Mouse (Mus musculus) forebrain, embryonic 12.5 days (tissue): Measurements from ENCODE around the gene Pkn2. TPM values are rescaled to one million over a fixed set of nuclear protein-coding genes. Genes with fewer than 3 reads are reported as not detected.

Source experiments
- ATAC-seq: fragments of 200-750 bp; cut with Nextera tagmentation; 2 replicates; pipeline ENCODE4 v1.8.0; 2017; ENCODE audit warnings: moderate TSS enrichment; ENCODE audit not compliant: low FRiP score
- H3K27ac ChIP-seq: fragments of 300-500 bp; sonication (generic); 2 replicates; pipeline ENCODE4 v1.5.1; 2016; ENCODE audit warnings: mild to moderate bottlenecking
- H3K27me3 ChIP-seq: fragments of 300-500 bp; sonication (generic); 2 replicates; pipeline ENCODE4 v1.6.1; 2016; ENCODE audit warnings: mild to moderate bottlenecking
- H3K36me3 ChIP-seq: fragments of 300-500 bp; sonication (generic); replicated peaks from 2 replicates; pipeline ENCODE4 v1.6.1; 2016; ENCODE audit warnings: mild to moderate bottlenecking
- H3K4me1 ChIP-seq: fragments of 300-500 bp; sonication (generic); 2 replicates; pipeline ENCODE4 v1.6.1; 2016
- H3K4me2 ChIP-seq: fragments of 300-500 bp; sonication (generic); 2 replicates; pipeline ENCODE4 v1.6.1; 2016; ENCODE audit warnings: mild to moderate bottlenecking, moderate library complexity
- H3K4me3 ChIP-seq: fragments of 300-500 bp; sonication (generic); replicated peaks from 2 replicates; pipeline ENCODE4 v1.5.1; 2016; ENCODE audit warnings: mild to moderate bottlenecking
- H3K9ac ChIP-seq: fragments of 300-500 bp; sonication (generic); 2 replicates; pipeline ENCODE4 v1.6.1; 2016; ENCODE audit warnings: mild to moderate bottlenecking
- H3K9me3 ChIP-seq: fragments of 300-500 bp; sonication (generic); 2 replicates; pipeline ENCODE4 v1.6.1; 2016
- WGBS: fragments of 180-500 bp; shearing (Covaris S2); methylation state at CpG from one replicate; pipeline ENCODE4 v1.1.7; 2016; 5-methylcytosine and 5-hydroxymethylcytosine counted together
- polyA plus RNA-seq: library from polyadenylated mRNA; unstranded; fragments of >200 nt; fragmentation: Nextera tagmentation; extraction: Ambion mirVana; gene quantifications from 2 replicates; pipeline ENCODE4 v1.2.1, GENCODE M21; 2016

Gene Pkn2
- polyA plus RNA-seq, 1 experiment from 2014 or later: 63.1 TPM

DNA sequence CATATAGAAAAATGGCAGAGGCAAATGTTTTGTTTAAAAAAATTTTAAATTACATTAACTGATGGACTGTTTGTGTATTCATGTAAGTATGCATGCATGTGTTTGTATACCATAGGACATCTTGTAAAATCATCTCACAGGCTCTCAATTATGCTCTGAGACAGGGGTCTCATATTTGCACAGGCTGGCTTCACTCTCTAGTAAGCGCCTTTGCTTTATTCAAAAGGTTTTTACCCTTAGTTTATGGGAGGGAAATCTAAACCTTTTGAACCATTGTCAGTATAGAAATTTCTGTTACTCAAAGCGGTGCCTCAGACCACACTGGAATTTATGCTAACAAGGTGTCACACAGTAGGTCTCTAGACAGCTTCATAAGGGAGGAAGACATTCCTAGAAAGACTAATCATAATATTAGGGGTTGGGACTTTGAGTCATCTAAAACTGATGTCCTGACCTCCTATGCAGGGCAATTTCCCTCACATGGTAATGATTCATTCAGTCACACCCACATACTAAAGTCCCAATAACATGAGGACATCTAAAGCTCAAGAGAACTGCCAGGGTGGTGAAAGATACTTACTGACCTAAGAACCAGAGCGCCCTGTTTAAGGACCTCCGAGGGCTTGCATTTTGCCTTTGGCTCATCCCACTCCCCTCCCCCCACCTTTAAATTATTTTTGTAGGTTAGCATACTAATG is 55.2 kb downstream of the Pkn2 start:
- no peak overlapping the region for H3K27ac ChIP-seq
- H3K27me3 ChIP-seq: no peaks in the 10 kb centered on the region
- H3K36me3 ChIP-seq: peaks cover 19% of the 10 kb centered on the region
- no peak overlapping the region for H3K4me2 ChIP-seq
- 94% methylated on average over 4 of the region's 4 CpGs for WGBS
- ATAC-seq: no peak
- H3K4me1 ChIP-seq: no peaks in the 10 kb centered on the region
- no peaks in the 10 kb centered on the region for H3K9me3 ChIP-seq
- no peak overlapping the region for H3K4me3 ChIP-seq
- H3K9ac ChIP-seq: no peak overlapping the region

DNA sequence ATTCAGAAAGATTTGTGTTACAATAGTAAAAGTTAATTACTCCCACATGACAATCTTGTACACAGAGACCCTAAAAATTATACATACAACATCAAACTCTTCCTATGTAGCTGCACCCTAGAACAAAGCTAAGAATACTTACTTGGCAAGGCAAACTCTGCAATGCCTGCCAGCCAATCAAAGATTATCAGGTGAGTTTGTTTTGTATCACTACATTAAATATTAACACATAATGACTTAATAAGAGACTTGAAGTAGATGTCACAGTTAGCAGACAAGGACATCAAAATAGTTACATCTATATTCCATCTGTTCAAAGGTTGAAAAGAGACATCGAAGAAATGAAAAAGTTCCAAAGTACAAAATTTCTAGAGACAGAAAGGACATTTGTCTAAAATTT is 58.2 kb downstream of the Pkn2 start:
- Histone ChIP-seq H3K9me3 (no peaks in the 10 kb centered on the region), H3K27ac (no peak overlapping the region), H3K4me1 (no peaks in the 10 kb centered on the region), H3K36me3 (peaks cover 20% of the 10 kb centered on the region), H3K4me3 (no peak overlapping the region), H3K27me3 (no peaks in the 10 kb centered on the region), H3K4me2 (no peak overlapping the region), H3K9ac (no peak overlapping the region)
- no peak for ATAC-seq
- 93% methylated on average over 1 of the region's 1 CpGs for WGBS

DNA sequence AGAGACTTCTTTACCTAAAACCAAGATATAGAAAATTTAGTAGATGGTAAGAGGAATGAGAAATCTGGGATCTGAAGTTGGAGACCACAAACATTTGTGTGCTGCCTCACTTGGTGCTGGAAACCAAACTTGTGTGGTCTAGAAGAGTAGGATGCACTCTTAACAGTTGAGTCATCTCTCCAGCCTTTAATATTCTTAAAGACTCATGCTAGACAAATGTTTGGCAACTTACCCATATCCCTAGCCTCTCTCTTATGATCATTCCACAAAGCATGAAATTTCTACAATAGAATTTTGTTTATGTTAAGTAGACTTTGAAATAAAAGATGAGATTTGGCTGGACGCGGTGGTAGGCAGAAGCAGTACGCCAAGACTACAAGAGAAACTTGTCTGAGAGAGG is 64.3 kb downstream of the Pkn2 start:
- Histone ChIP-seq H3K4me1 (no peaks in the 10 kb centered on the region), H3K4me2 (no peak overlapping the region), H3K36me3 (peaks cover 6% of the 10 kb centered on the region), H3K27me3 (no peaks in the 10 kb centered on the region), H3K9ac (no peak overlapping the region), H3K27ac (no peak overlapping the region), H3K4me3 (no peak overlapping the region), H3K9me3 (no peaks in the 10 kb centered on the region)
- WGBS: 96% methylated on average over 3 of the region's 3 CpGs
- ATAC-seq: no peak

DNA sequence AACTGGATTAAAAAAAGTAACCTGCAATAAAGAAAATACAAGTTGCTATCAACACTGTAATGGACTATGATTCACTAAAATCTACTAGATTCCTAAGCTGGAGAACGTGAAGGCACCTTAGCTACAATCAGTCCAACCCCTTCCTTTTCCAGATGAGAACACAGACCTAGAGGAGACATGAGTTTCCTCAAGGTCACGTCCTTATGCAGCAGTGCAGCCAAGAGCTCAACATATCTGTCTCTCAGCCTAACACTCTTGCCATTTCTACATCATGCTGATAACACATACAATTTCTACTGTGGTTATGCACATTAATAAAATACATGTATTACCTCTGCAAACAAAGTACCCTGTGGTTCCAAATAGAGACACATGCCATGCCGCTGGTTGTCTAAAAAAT is 70.2 kb downstream of the Pkn2 start:
- Histone ChIP-seq H3K4me3 (no peak overlapping the region), H3K4me2 (no peak overlapping the region), H3K36me3 (peaks cover 18% of the 10 kb centered on the region), H3K4me1 (no peaks in the 10 kb centered on the region), H3K27me3 (no peaks in the 10 kb centered on the region), H3K9ac (no peak overlapping the region), H3K27ac (no peak overlapping the region), H3K9me3 (no peaks in the 10 kb centered on the region)
- WGBS: 96% methylated on average over 3 of the region's 3 CpGs
- no peak for ATAC-seq

DNA sequence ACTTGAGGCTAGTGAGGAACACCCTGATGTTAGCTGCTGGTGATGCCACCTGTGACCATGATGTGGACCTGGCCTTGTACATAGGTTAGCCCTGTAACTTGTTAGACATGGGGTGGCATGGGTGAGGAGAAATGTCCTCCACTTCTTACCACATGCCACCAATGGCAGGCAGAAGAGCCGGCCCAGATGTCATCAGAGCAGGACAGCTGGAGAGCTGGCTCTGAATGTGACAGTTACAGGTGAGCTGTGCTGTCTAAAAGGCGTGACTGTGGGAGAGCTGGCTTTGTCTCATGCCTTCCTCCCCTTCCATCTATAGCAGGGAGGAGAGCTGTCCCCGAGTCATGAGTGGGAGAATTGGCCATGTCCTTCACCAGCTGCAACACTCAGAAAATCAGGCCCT is 86.2 kb downstream of the Pkn2 start:
- Histone ChIP-seq H3K4me1 (no peaks in the 10 kb centered on the region), H3K27me3 (no peaks in the 10 kb centered on the region), H3K9ac (no peak overlapping the region), H3K4me3 (no peak overlapping the region), H3K27ac (no peak overlapping the region), H3K36me3 (peaks cover 55% of the 10 kb centered on the region), H3K9me3 (no peaks in the 10 kb centered on the region), H3K4me2 (no peak overlapping the region)
- 96% methylated on average over 3 of the region's 3 CpGs for WGBS
- no peak; the same call in 1 of the 2 replicates for ATAC-seq

DNA sequence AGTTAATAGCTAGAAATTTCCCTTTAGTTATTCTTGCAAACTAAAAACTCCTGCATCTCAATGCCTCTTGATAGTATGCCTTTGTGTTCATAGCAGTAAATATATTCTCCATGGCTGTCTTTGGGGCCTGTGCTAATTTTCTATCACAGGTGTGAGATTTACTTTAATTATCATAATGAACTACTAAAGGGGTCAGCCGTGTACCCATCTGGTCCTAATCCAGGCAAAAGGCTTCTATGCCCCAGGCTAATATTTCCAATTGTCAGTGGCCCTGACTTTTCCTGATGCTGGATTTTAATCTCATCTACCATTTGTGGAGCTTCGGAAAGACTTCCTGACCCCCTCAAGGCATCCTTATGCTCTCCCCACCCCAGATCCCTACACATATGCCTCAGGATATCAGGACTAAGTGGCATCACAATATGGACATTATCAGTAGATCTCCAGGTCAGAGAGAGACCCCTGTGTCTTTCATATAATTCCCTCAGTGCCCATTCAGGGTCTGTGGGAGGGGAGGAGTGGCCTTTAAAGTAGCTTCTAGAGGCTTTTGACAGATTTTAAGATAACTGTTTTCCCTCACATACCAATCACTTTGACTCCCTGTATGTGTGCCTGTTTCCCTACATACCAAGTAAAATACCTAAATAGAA is 95.3 kb downstream of the Pkn2 start:
- 66% methylated on average over 2 of the region's 2 CpGs for WGBS
- Histone ChIP-seq H3K27ac (no peak overlapping the region), H3K4me2 (no peak overlapping the region), H3K4me1 (no peaks in the 10 kb centered on the region), H3K4me3 (no peak overlapping the region), H3K36me3 (peaks cover 50% of the 10 kb centered on the region), H3K9me3 (no peaks in the 10 kb centered on the region), H3K9ac (no peak overlapping the region), H3K27me3 (no peaks in the 10 kb centered on the region)
- no peak for ATAC-seq

DNA sequence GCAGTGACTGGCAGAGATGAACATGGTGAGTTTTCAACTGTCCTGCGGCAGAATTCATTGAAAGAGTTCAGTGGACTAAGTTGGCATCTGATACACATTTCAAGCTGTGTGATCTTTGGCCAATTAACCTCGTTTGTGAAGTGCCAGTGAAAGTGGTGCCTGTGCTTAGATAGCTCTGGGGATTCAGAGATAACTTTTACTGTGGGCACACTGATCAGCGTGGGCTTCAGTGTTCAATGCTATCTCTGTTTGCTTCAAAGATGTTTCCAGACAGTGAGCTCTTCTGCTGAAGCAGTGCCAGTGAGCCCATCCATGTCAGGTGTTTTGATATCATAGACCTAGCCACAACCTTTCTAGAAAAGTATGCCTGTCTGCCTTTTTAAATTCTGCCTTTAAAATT is 104.6 kb downstream of the Pkn2 start:
- peaks cover 57% of the 10 kb centered on the region for H3K36me3 ChIP-seq
- no peaks in the 10 kb centered on the region for H3K9me3 ChIP-seq

DNA sequence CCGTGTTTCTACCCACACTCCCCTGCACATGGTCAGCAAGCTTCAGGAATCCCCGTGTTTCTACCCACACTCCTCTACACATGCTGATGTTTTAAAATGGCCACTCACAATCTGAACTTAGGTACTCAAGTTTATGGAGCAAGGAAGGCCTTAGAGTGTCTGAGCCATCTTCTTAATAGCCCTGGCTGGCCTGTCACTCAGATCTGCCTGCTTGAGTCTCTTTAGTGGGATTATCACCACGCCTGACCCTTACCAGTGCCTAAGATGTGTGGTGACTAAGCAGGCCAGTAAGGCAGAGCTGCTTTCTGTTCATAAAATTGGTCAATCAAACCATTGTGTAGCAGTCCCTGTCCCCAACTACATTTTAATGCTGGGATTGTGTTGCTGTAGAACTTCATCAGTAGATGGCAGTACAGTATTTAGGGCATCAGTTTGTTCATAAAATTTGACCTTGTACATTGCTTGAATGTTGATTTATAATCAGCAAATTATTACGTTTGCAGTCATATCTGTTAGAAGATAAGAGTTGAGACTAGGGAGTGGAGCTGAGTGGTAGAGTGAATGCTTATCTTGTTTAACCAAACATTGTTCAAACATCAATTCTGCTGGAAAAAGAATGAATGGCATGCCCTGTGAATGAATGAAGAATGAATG is 108.1 kb downstream of the Pkn2 start:
- WGBS: 88% methylated on average over 4 of the region's 4 CpGs
- peaks cover 32% of the 10 kb centered on the region for H3K36me3 ChIP-seq
- H3K27me3 ChIP-seq: no peaks in the 10 kb centered on the region
- no peaks in the 10 kb centered on the region for H3K4me1 ChIP-seq
- no peaks in the 10 kb centered on the region for H3K9me3 ChIP-seq
- no peak overlapping the region for H3K4me3 ChIP-seq
- H3K4me2 ChIP-seq: no peak overlapping the region
- no peak for ATAC-seq
- H3K27ac ChIP-seq: no peak overlapping the region
- H3K9ac ChIP-seq: no peak overlapping the region

More for the DNA sequence above, 104.6 kb downstream of the Pkn2 start:
- no peak overlapping the region for H3K9ac ChIP-seq
- no peak overlapping the region for H3K4me2 ChIP-seq
- WGBS: 80% methylated on average over 3 of the region's 3 CpGs
- ATAC-seq: no peak
- no peaks in the 10 kb centered on the region for H3K4me1 ChIP-seq
- H3K27ac ChIP-seq: no peak overlapping the region
- no peaks in the 10 kb centered on the region for H3K27me3 ChIP-seq
- no peak overlapping the region for H3K4me3 ChIP-seq

DNA sequence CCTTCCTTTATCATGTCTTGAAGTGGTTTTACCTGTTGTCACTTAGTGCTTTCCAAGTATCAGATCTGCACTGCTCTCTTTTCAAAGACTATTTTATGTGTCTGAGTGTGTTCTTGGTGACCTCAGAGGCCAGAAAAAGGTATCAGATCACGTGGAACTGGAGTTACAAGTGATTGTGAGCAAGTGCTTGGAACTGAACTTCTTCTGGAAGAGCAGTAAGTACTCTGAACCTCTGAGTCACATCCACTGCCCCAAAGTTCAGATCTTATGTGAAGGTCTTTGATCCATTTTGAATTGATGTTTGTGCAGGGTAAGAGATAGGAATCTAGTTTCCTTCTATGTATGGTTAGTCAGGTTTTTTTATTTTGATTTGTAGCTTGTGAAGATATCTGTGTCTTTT is 111.3 kb downstream of the Pkn2 start:
- H3K4me3 ChIP-seq: no peak overlapping the region
- 82% methylated on average over 1 of the region's 1 CpGs for WGBS
- no peak for ATAC-seq
- H3K9ac ChIP-seq: no peak overlapping the region
- no peaks in the 10 kb centered on the region for H3K27me3 ChIP-seq
- no peak overlapping the region for H3K27ac ChIP-seq
- peaks cover 16% of the 10 kb centered on the region for H3K4me1 ChIP-seq
- H3K36me3 ChIP-seq: peaks cover 25% of the 10 kb centered on the region
- H3K9me3 ChIP-seq: no peaks in the 10 kb centered on the region
- no peak overlapping the region for H3K4me2 ChIP-seq

DNA sequence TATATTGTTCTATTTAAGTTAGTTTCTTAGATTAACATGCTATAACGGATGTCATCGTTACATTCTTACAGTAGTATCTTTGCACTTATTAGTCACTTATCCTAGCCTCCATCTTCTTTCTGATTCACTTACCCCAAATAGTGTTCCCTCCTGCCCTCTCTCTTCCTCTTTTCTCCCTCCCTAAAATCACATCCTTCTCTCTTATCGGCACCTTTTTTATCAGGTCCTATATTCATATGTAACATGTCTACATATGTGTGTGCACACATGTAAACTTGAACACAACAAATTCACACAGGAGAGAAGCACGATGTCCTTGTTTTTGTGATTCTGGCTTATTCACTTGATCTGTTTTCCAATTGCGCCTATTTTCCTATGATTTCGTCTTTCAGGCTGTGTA is 113.3 kb downstream of the Pkn2 start:
- Histone ChIP-seq H3K9me3 (no peaks in the 10 kb centered on the region), H3K27me3 (no peaks in the 10 kb centered on the region), H3K4me3 (no peak overlapping the region), H3K9ac (no peak overlapping the region), H3K27ac (no peak overlapping the region), H3K4me1 (peaks cover 16% of the 10 kb centered on the region), H3K4me2 (no peak overlapping the region), H3K36me3 (peaks cover 19% of the 10 kb centered on the region)
- no peak for ATAC-seq
- 98% methylated on average over 6 of the region's 6 CpGs for WGBS

DNA sequence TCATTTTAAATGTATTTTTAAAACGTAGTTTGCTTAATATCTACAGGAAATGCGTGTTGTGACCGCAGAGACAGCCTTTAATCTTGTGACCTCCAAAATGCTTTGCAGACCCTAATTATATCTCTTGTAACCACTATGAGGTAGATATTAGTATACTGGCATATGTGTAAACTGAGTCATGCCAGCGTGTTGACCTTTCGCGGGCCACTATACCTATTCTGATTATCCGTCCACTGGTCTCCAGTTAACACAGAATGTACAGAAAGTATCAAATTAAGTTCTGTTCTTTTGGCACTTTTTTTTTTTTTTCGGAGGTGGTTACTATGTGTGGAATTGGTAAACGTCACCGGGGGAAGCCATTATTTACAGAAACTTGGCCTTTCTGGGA is 116.0 kb downstream of the Pkn2 start:
- H3K36me3 ChIP-seq: no peaks in the 10 kb centered on the region
- H3K27ac ChIP-seq: no peak overlapping the region; the same call in 1 of the 2 replicates
- WGBS: 25% methylated on average over 10 of the region's 10 CpGs
- no peak for ATAC-seq
- H3K9ac ChIP-seq: peak overlapping the region; percentile 91
- peak overlapping the region; percentile 85 for H3K4me3 ChIP-seq
- H3K27me3 ChIP-seq: no peaks in the 10 kb centered on the region
- H3K4me1 ChIP-seq: peaks cover 16% of the 10 kb centered on the region
- H3K9me3 ChIP-seq: no peaks in the 10 kb centered on the region
- peak overlapping the region; percentile 79 for H3K4me2 ChIP-seq

DNA sequence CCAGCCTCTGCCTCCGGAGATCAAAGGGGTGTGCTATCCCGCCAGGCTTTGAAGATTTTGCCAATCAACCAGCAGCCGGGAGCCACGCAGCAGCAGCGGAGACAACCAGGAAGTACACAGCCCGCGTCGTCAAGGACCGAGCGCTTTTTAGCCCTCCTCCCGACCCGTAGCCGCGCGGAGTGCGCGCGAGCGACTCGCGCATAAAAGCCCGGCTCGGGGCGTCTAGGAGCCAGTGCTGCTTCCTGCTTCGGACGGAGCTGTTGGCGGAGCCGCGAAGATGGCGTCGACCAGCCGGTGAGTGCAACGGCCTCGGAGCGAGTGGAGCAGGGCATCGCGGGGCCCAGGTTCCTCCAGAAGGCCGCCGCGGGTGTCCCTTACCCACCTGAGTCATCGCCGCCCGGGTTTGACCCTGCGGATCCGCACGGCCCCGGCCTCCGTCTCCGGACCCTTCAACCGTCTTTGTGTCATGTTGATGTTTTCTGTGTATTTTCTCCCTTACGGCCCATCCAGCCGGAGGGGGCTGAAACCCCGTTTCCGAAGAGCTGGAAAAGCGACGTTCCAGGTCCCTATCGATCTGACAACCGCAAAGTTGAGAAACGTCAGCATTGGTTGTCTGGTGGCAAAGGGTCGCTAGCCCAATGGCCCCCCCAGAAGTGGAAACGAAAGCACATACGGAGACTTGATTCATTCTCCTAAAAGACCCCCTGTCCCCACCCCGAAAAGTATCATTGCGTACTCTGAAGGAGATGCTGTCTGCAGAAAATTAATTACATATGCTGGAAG is 116.6 kb downstream of the Pkn2 start, which contains the start of gene Gtf2b:
Gtf2b (plus strand) TSS at position 51 of the 783 bp plus-strand sequence.
- peak within 1 kb of the TSS; percentile 79 for H3K4me2 ChIP-seq
- peak within 1 kb of the TSS; percentile 91 for H3K9ac ChIP-seq
- no peaks in the 10 kb centered on the region for H3K9me3 ChIP-seq
- H3K27me3 ChIP-seq: no peaks in the 10 kb centered on the region
- peak within 1 kb of the TSS; percentile 90 for H3K27ac ChIP-seq
- peak within 1 kb of the TSS; percentile 85 for H3K4me3 ChIP-seq
- H3K4me1 ChIP-seq: peaks cover 16% of the 10 kb centered on the region
- under 1% methylated on average over 64 of the region's 64 CpGs for WGBS
- no peaks in the 10 kb centered on the region for H3K36me3 ChIP-seq
- ATAC-seq: peak; percentile 100
